Mouse (Mus musculus): ENCODE measurements around the gene Wipf2.

- TF ChIP-seq CTCF (IDR thresholded peaks at IDR 0.05; ENCODE audit: control insufficient read depth, insufficient read depth, low read length) (no peak), POLR2A (IDR thresholded peaks at IDR 0.05; ENCODE audit: borderline replicate concordance, control insufficient read depth, low read depth, low read length) (no peak)
Measured at GRCm38 (mm10) chr11:98919009-98919408, 55.6 kb downstream of the Wipf2 start.
